Mouse (Mus musculus): ENCODE measurements around the gene Gm21488.
"Not testable (repeated sequence)": the region's sequence is repeated elsewhere in the genome, so short reads cannot be mapped to it uniquely, and the experiment has no call there.

Gene Gm21488

DNA sequence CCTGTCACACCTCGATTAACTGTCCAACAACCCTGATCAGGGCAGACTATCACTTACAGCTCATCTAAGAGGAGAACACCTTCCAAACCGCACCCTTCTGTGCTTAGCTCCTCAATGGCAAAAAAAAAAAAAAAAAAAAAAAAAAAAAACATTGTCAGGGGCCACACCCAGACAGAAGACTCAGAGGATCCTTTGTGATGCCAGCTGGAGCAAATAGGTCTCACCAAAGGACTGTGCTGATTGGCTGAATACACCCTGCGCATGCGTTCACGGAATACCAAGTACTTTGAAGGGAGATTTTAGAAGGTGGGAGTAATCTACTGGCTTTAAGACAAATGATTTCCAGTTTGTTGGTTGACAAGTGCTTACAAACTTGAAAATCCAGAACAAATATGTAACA lies at the start of gene Gm21488:
Gm21488 (minus strand) TSS at position 101 of the 400 bp plus-strand sequence.
- in situ Hi-C loops (cut with MseI, MboI): not testable (repeated sequence)

Measured in mouse trophoblast stem cell (cell line).